Mouse (Mus musculus) midbrain, embryonic 11.5 days (tissue): Measurements from ENCODE around the gene Olfr887. TPM values are rescaled to one million over a fixed set of nuclear protein-coding genes. Genes with fewer than 3 reads are reported as not detected.

Experiments used
- ATAC-seq: fragments of 200-750 bp; cut with Nextera tagmentation; 2 replicates; pipeline ENCODE4 v1.8.0; 2017; ENCODE audit warnings: moderate TSS enrichment, moderate library complexity; ENCODE audit not compliant: low FRiP score
- DNase-seq: peaks from one replicate; pipeline ENCODE4 v3.0.0; 2015; ENCODE audit warnings: low spot score; ENCODE audit errors: missing footprints
- H3K27ac ChIP-seq: fragments of 300-500 bp; sonication (generic); 2 replicates; pipeline ENCODE4 v1.5.1; 2014; ENCODE audit warnings: low read depth, low read length
- H3K27me3 ChIP-seq: fragments of 300-500 bp; sonication (generic); 2 replicates; pipeline ENCODE4 v1.6.1; 2014; ENCODE audit warnings: mild to moderate bottlenecking, low read length, moderate library complexity, mixed read lengths; ENCODE audit not compliant: control insufficient read depth, insufficient read depth
- H3K36me3 ChIP-seq: fragments of 300-500 bp; sonication (generic); 2 replicates; pipeline ENCODE4 v1.6.1; 2014; ENCODE audit warnings: mild to moderate bottlenecking, low read length, moderate library complexity, mixed read lengths; ENCODE audit not compliant: control insufficient read depth, insufficient read depth
- H3K4me1 ChIP-seq: fragments of 300-500 bp; sonication (generic); 2 replicates; pipeline ENCODE4 v1.6.1; 2014; ENCODE audit warnings: low read length; ENCODE audit not compliant: control insufficient read depth, insufficient read depth
- H3K4me2 ChIP-seq: fragments of 300-500 bp; sonication (generic); 2 replicates; pipeline ENCODE4 v1.6.1; 2014; ENCODE audit warnings: mild to moderate bottlenecking, moderate library complexity
- H3K4me3 ChIP-seq: fragments of 300-500 bp; sonication (generic); 2 replicates; pipeline ENCODE4 v1.5.1; 2014; ENCODE audit warnings: low read depth, low read length
- H3K9ac ChIP-seq: fragments of 300-500 bp; sonication (generic); 2 replicates; pipeline ENCODE4 v1.6.1; 2014; ENCODE audit warnings: low read length
- H3K9me3 ChIP-seq: fragments of 300-500 bp; sonication (generic); 2 replicates; pipeline ENCODE4 v1.6.1; 2016; ENCODE audit warnings: low read length; ENCODE audit not compliant: control insufficient read depth
- WGBS: fragments of 180-500 bp; shearing (Covaris S2); extraction: QIAGEN DNeasy Blood & Tissue Kit; methylation state at CpG from one replicate; pipeline ENCODE4 v1.1.7; 2014; 5-methylcytosine and 5-hydroxymethylcytosine counted together
- polyA plus RNA-seq: library from polyadenylated mRNA; unstranded; fragments of >200 nt; fragmentation: Nextera tagmentation; extraction: Ambion mirVana; gene quantifications from 2 replicates; pipeline ENCODE4 v1.2.1, GENCODE M21; 2014

Gene Olfr887
- not detected in 2 replicates for polyA plus RNA-seq

GRCm38 (mm10) chr9:38083772-38084171 lies at the start of gene Olfr887:
Olfr887 (plus strand) TSS chr9:38084072.
- WGBS, result 81% methylated on average over 1 of the region's 1 CpGs
- H3K27ac ChIP-seq, result no peak within 1 kb of the TSS
- no peak within 1 kb of the TSS for H3K4me3 ChIP-seq
- H3K27me3 ChIP-seq, result no peaks in the 10 kb centered on the region
- ATAC-seq (no peak), DNase-seq (no peak)
- no peak within 1 kb of the TSS for H3K4me2 ChIP-seq
- no peaks in the 10 kb centered on the region for H3K9me3 ChIP-seq
- H3K4me1 ChIP-seq, result no peaks in the 10 kb centered on the region
- H3K9ac ChIP-seq, result no peak within 1 kb of the TSS
- no peaks in the 10 kb centered on the region for H3K36me3 ChIP-seq

GRCm38 (mm10) chr9:38046255-38046654 lies 37.6 kb upstream of the Olfr887 start, which contains the start of gene Olfr884:
Olfr884 (plus strand) TSS chr9:38046555.
- no peak within 1 kb of the TSS for H3K4me2 ChIP-seq
- DNase-seq (no peak), ATAC-seq (no peak)
- no peak within 1 kb of the TSS for H3K9ac ChIP-seq
- 68% methylated on average over 1 of the region's 1 CpGs for WGBS
- H3K4me3 ChIP-seq, result no peak within 1 kb of the TSS
- no peaks in the 10 kb centered on the region for H3K9me3 ChIP-seq
- no peaks in the 10 kb centered on the region for H3K36me3 ChIP-seq
- no peaks in the 10 kb centered on the region for H3K4me1 ChIP-seq
- no peak within 1 kb of the TSS for H3K27ac ChIP-seq
- no peaks in the 10 kb centered on the region for H3K27me3 ChIP-seq

GRCm38 (mm10) chr9:38061022-38061421 lies 22.9 kb upstream of the Olfr887 start, which contains the start of gene Olfr885:
Olfr885 (plus strand) TSS chr9:38061322.
- Histone ChIP-seq H3K9me3 (no peaks in the 10 kb centered on the region), H3K4me2 (no peak within 1 kb of the TSS), H3K36me3 (no peaks in the 10 kb centered on the region), H3K4me3 (no peak within 1 kb of the TSS), H3K4me1 (no peaks in the 10 kb centered on the region), H3K9ac (no peak within 1 kb of the TSS), H3K27ac (no peak within 1 kb of the TSS), H3K27me3 (no peaks in the 10 kb centered on the region)
- WGBS, result 86% methylated on average over 3 of the region's 3 CpGs
- no peak for DNase-seq
- ATAC-seq, result no peak

- no peak for DNase-seq
- no peak within 1 kb of the TSS for H3K4me2 ChIP-seq
- no peak for ATAC-seq
- 83% methylated on average over 1 of the region's 1 CpGs for WGBS
- H3K36me3 ChIP-seq, result no peaks in the 10 kb centered on the region
- H3K9me3 ChIP-seq, result no peaks in the 10 kb centered on the region
- no peak within 1 kb of the TSS for H3K27ac ChIP-seq
- H3K4me1 ChIP-seq, result no peaks in the 10 kb centered on the region
- H3K4me3 ChIP-seq, result no peak within 1 kb of the TSS
- no peak within 1 kb of the TSS for H3K9ac ChIP-seq
- H3K27me3 ChIP-seq, result no peaks in the 10 kb centered on the region
These were observed 24.0 kb downstream of the Olfr887 start, which contains the start of gene Olfr888 for GRCm38 (mm10) chr9:38107828-38108227. Olfr888 (plus strand) TSS chr9:38108128.

- Histone ChIP-seq H3K36me3 (no peaks in the 10 kb centered on the region), H3K4me2 (no peak within 1 kb of the TSS), H3K9me3 (no peaks in the 10 kb centered on the region), H3K27me3 (no peaks in the 10 kb centered on the region), H3K27ac (no peak within 1 kb of the TSS), H3K9ac (no peak within 1 kb of the TSS), H3K4me1 (no peaks in the 10 kb centered on the region), H3K4me3 (no peak within 1 kb of the TSS)
- DNase-seq (no peak), ATAC-seq (no peak)
These were observed 31.0 kb downstream of the Olfr887 start, which contains the start of gene Olfr889 for GRCm38 (mm10) chr9:38114898-38115297. Olfr889 (plus strand) TSS chr9:38115198.

Other genes with a start within 250 kb of the Olfr887 start
- gene Olfr877, start 229.8 kb upstream of the Olfr887 start, polyA plus RNA-seq, result not detected in 2 replicates
- gene Olfr145, start 187.3 kb upstream of the Olfr887 start, polyA plus RNA-seq, result not detected in 2 replicates
- not detected in 2 replicates for gene Olfr878, start 166.2 kb upstream of the Olfr887 start, polyA plus RNA-seq
- gene Olfr881, start 92.2 kb upstream of the Olfr887 start, polyA plus RNA-seq, result not detected in 2 replicates
- not detected in 2 replicates for gene Olfr883, start 58.3 kb upstream of the Olfr887 start, polyA plus RNA-seq
- gene Olfr884, start 37.5 kb upstream of the Olfr887 start, polyA plus RNA-seq, result not detected in 2 replicates
- gene Olfr885, start 22.8 kb upstream of the Olfr887 start, polyA plus RNA-seq, result not detected in 2 replicates
- gene Olfr888, start 24.1 kb downstream of the Olfr887 start, polyA plus RNA-seq, result not detected in 2 replicates
- 0.04 and 0.07 TPM in 2 replicates for gene Olfr889, start 31.1 kb downstream of the Olfr887 start, polyA plus RNA-seq
- not detected in 2 replicates for gene Olfr890, start 58.4 kb downstream of the Olfr887 start, polyA plus RNA-seq
- not detected in 2 replicates for gene Olfr891, start 96.7 kb downstream of the Olfr887 start, polyA plus RNA-seq
- not detected in 2 replicates for gene Olfr893, start 124.3 kb downstream of the Olfr887 start, polyA plus RNA-seq
- gene Olfr894, start 134.0 kb downstream of the Olfr887 start, polyA plus RNA-seq, result not detected in 2 replicates
- gene Olfr143, start 168.7 kb downstream of the Olfr887 start, polyA plus RNA-seq, result not detected in 2 replicates
- not detected in 2 replicates for gene Olfr895, start 183.8 kb downstream of the Olfr887 start, polyA plus RNA-seq
- not detected in 2 replicates for gene Olfr896-ps1, start 207.0 kb downstream of the Olfr887 start, polyA plus RNA-seq
- not detected in 2 replicates for gene Olfr25, start 245.0 kb downstream of the Olfr887 start, polyA plus RNA-seq